Mouse (Mus musculus): ENCODE results near the gene Gm15217. TPM values are rescaled to one million over a fixed set of nuclear protein-coding genes. Genes with fewer than 3 reads are reported as not detected.

Gm15217 gene
- total and polyA plus RNA-seq, 2 experiments, result not detected

GRCm38 (mm10) chr14:46363209-46363608, 16.0 kb upstream of the Gm15217 start:
- Histone ChIP-seq H3K79me2 (ENCODE audit: control insufficient read depth, insufficient read depth, low read length) (no peaks in the 10 kb centered on the region), H3K27me3 (ENCODE audit: control insufficient read depth, insufficient read depth, low read length) (no peaks in the 10 kb centered on the region), H3K4me1 (ENCODE audit: control insufficient read depth, insufficient read depth, low read length) (no peaks in the 10 kb centered on the region), H3K4me3 (ENCODE audit: insufficient read depth, low read depth, low read length) (no peak overlapping the region), H3K9ac (ENCODE audit: low read depth, low read length) (no peak overlapping the region), H3K36me3 (ENCODE audit: control insufficient read depth, insufficient read depth, low read length) (no peaks in the 10 kb centered on the region), H3K27ac (replicated peaks; ENCODE audit: insufficient read depth, low read depth, low read length) (no peak overlapping the region)
- DNase-seq (ENCODE audit: extremely low read depth, low read depth, low spot score), result peak; percentile 17
- TF ChIP-seq POLR2A (IDR thresholded peaks at IDR 0.05; ENCODE audit: extremely low read depth, insufficient read depth, low read length), result no peak
- peak; percentile 41 for TF ChIP-seq CTCF (IDR thresholded peaks at IDR 0.05; ENCODE audit: low read depth, low read length)
- WGBS, result 30% methylated on average over 10 of the region's 10 CpGs

GRCm38 (mm10) chr14:46372452-46372851, 6.8 kb upstream of the Gm15217 start:
- 79% methylated on average over 9 of the region's 9 CpGs for WGBS
- no peak for DNase-seq (ENCODE audit: extremely low read depth, low read depth, low spot score)

GRCm38 (mm10) chr14:46375796-46376195, 3.4 kb upstream of the Gm15217 start:
- 62% methylated on average over 5 of the region's 5 CpGs for WGBS
- H3K9ac ChIP-seq (ENCODE audit: low read depth, low read length), result no peak overlapping the region
- TF ChIP-seq POLR2A (IDR thresholded peaks at IDR 0.05; ENCODE audit: extremely low read depth, insufficient read depth, low read length) (no peak), CTCF (IDR thresholded peaks at IDR 0.05; ENCODE audit: low read depth, low read length) (no peak)
- no peaks in the 10 kb centered on the region for H3K36me3 ChIP-seq (ENCODE audit: control insufficient read depth, insufficient read depth, low read length)
- no peaks in the 10 kb centered on the region for H3K27me3 ChIP-seq (ENCODE audit: control insufficient read depth, insufficient read depth, low read length)
- H3K4me1 ChIP-seq (ENCODE audit: control insufficient read depth, insufficient read depth, low read length), result no peaks in the 10 kb centered on the region
- H3K4me3 ChIP-seq (ENCODE audit: insufficient read depth, low read depth, low read length), result no peak overlapping the region
- DNase-seq (ENCODE audit: extremely low read depth, low read depth, low spot score), result no peak
- H3K27ac ChIP-seq (replicated peaks; ENCODE audit: insufficient read depth, low read depth, low read length), result no peak overlapping the region
- no peaks in the 10 kb centered on the region for H3K79me2 ChIP-seq (ENCODE audit: control insufficient read depth, insufficient read depth, low read length)

More at GRCm38 (mm10) chr14:46372452-46372851, 6.8 kb upstream of the Gm15217 start:
- no peak for TF ChIP-seq CTCF (IDR thresholded peaks at IDR 0.05; ENCODE audit: low read depth, low read length)
- Histone ChIP-seq H3K36me3 (ENCODE audit: control insufficient read depth, insufficient read depth, low read length) (no peaks in the 10 kb centered on the region), H3K79me2 (ENCODE audit: control insufficient read depth, insufficient read depth, low read length) (no peaks in the 10 kb centered on the region), H3K27me3 (ENCODE audit: control insufficient read depth, insufficient read depth, low read length) (no peaks in the 10 kb centered on the region), H3K4me3 (ENCODE audit: insufficient read depth, low read depth, low read length) (no peak overlapping the region), H3K27ac (replicated peaks; ENCODE audit: insufficient read depth, low read depth, low read length) (no peak overlapping the region), H3K4me1 (ENCODE audit: control insufficient read depth, insufficient read depth, low read length) (no peaks in the 10 kb centered on the region), H3K9ac (ENCODE audit: low read depth, low read length) (no peak overlapping the region)

- no peaks in the 10 kb centered on the region for H3K79me2 ChIP-seq (ENCODE audit: control insufficient read depth, insufficient read depth, low read length)
- WGBS, result 25% methylated on average over 31 of the region's 31 CpGs
- DNase-seq (ENCODE audit: extremely low read depth, low read depth, low spot score), result no peak
- no peaks in the 10 kb centered on the region for H3K27me3 ChIP-seq (ENCODE audit: control insufficient read depth, insufficient read depth, low read length)
- no peaks in the 10 kb centered on the region for H3K4me1 ChIP-seq (ENCODE audit: control insufficient read depth, insufficient read depth, low read length)
- no peak overlapping the region for H3K4me3 ChIP-seq (ENCODE audit: insufficient read depth, low read depth, low read length)
- TF ChIP-seq CTCF (IDR thresholded peaks at IDR 0.05; ENCODE audit: low read depth, low read length) (no peak), POLR2A (IDR thresholded peaks at IDR 0.05; ENCODE audit: extremely low read depth, insufficient read depth, low read length) (no peak)
- H3K27ac ChIP-seq (replicated peaks; ENCODE audit: insufficient read depth, low read depth, low read length), result no peak overlapping the region
- H3K9ac ChIP-seq (ENCODE audit: low read depth, low read length), result no peak overlapping the region
- no peaks in the 10 kb centered on the region for H3K36me3 ChIP-seq (ENCODE audit: control insufficient read depth, insufficient read depth, low read length)
Observed at GRCm38 (mm10) chr14:46380286-46380721, 1.1 kb downstream of the Gm15217 start.

GRCm38 (mm10) chr14:46381457-46381856, 2.2 kb downstream of the Gm15217 start:
- no peak overlapping the region for H3K9ac ChIP-seq (ENCODE audit: low read depth, low read length)
- H3K4me1 ChIP-seq (ENCODE audit: control insufficient read depth, insufficient read depth, low read length), result peaks cover 4% of the 10 kb centered on the region; the same call in 1 of the 2 replicates
- no peaks in the 10 kb centered on the region for H3K79me2 ChIP-seq (ENCODE audit: control insufficient read depth, insufficient read depth, low read length)
- no peak overlapping the region for H3K4me3 ChIP-seq (ENCODE audit: insufficient read depth, low read depth, low read length)
- H3K27me3 ChIP-seq (ENCODE audit: control insufficient read depth, insufficient read depth, low read length), result no peaks in the 10 kb centered on the region
- 75% methylated on average over 6 of the region's 6 CpGs for WGBS
- TF ChIP-seq CTCF (IDR thresholded peaks at IDR 0.05; ENCODE audit: low read depth, low read length) (no peak), POLR2A (IDR thresholded peaks at IDR 0.05; ENCODE audit: extremely low read depth, insufficient read depth, low read length) (no peak)
- no peaks in the 10 kb centered on the region for H3K36me3 ChIP-seq (ENCODE audit: control insufficient read depth, insufficient read depth, low read length)
- no peak for DNase-seq (ENCODE audit: extremely low read depth, low read depth, low spot score)
- H3K27ac ChIP-seq (replicated peaks; ENCODE audit: insufficient read depth, low read depth, low read length), result no peak overlapping the region

- peaks cover 6% of the 10 kb centered on the region; the same call in 1 of the 2 replicates for H3K4me1 ChIP-seq (ENCODE audit: control insufficient read depth, insufficient read depth, low read length)
- H3K4me3 ChIP-seq (ENCODE audit: insufficient read depth, low read depth, low read length), result peak overlapping the region; percentile 34; the same call in 1 of the 2 replicates
- no peaks in the 10 kb centered on the region for H3K36me3 ChIP-seq (ENCODE audit: control insufficient read depth, insufficient read depth, low read length)
- 0 out of 2 replicates have a peak, but pooled peaks cover 1% of the 10 kb centered on the region for H3K27me3 ChIP-seq (ENCODE audit: control insufficient read depth, insufficient read depth, low read length)
- DNase-seq (ENCODE audit: extremely low read depth, low read depth, low spot score), result no peak
- no peaks in the 10 kb centered on the region for H3K79me2 ChIP-seq (ENCODE audit: control insufficient read depth, insufficient read depth, low read length)
- TF ChIP-seq CTCF (IDR thresholded peaks at IDR 0.05; ENCODE audit: low read depth, low read length), result no peak
- no peak for TF ChIP-seq POLR2A (IDR thresholded peaks at IDR 0.05; ENCODE audit: extremely low read depth, insufficient read depth, low read length)
- WGBS, result 58% methylated on average over 14 of the region's 14 CpGs
- no peak overlapping the region for H3K27ac ChIP-seq (replicated peaks; ENCODE audit: insufficient read depth, low read depth, low read length)
- H3K9ac ChIP-seq (ENCODE audit: low read depth, low read length), result peak overlapping the region; percentile 13; the same call in 1 of the 2 replicates
Observed at GRCm38 (mm10) chr14:46384946-46385691, 5.9 kb downstream of the Gm15217 start.
